Mouse (Mus musculus): ENCODE results near the gene Ercc8.

The Ercc8 gene

GRCm38 (mm10) chr13:108158465-108159240, at the start of gene Ercc8, which contains the start of gene Ndufaf2:
Ercc8 (plus strand) TSS chr13:108158731.
Ndufaf2 (minus strand) TSS chr13:108158623.
- in situ Hi-C loops (cut with MseI, MboI) = no loop called here

GRCm38 (mm10) chr13:108110929-108111328, 47.6 kb upstream of the Ercc8 start:
- in situ Hi-C loops (cut with MseI, MboI) = no loop called here

- in situ Hi-C loops (cut with MseI, MboI) = no loop called here
These were observed 45.0 kb upstream of the Ercc8 start for GRCm38 (mm10) chr13:108113536-108113935.

- in situ Hi-C loops (cut with MseI, MboI) = no loop called here
These were observed 44.3 kb upstream of the Ercc8 start for GRCm38 (mm10) chr13:108114257-108114656.

- in situ Hi-C loops (cut with MseI, MboI) = no loop called here
These were observed 40.9 kb upstream of the Ercc8 start for GRCm38 (mm10) chr13:108117654-108118053.

GRCm38 (mm10) chr13:108118188-108118587, 40.3 kb upstream of the Ercc8 start:
- in situ Hi-C loops (cut with MseI, MboI) = no loop called here

- in situ Hi-C loops (cut with MseI, MboI) = no loop called here
These were observed 38.9 kb upstream of the Ercc8 start for GRCm38 (mm10) chr13:108119411-108120310.

- in situ Hi-C loops (cut with MseI, MboI) = no loop called here
These were observed 35.3 kb upstream of the Ercc8 start for GRCm38 (mm10) chr13:108123109-108123723.

- in situ Hi-C loops (cut with MseI, MboI) = no loop called here
These were observed 34.4 kb upstream of the Ercc8 start for GRCm38 (mm10) chr13:108124096-108124495.

- in situ Hi-C loops (cut with MseI, MboI) = no loop called here
These were observed 32.3 kb upstream of the Ercc8 start for GRCm38 (mm10) chr13:108126246-108126645.

GRCm38 (mm10) chr13:108127130-108127529, 31.4 kb upstream of the Ercc8 start:
- in situ Hi-C loops (cut with MseI, MboI) = no loop called here

GRCm38 (mm10) chr13:108127883-108128282, 30.6 kb upstream of the Ercc8 start:
- in situ Hi-C loops (cut with MseI, MboI) = no loop called here

GRCm38 (mm10) chr13:108129070-108129469, 29.5 kb upstream of the Ercc8 start:
- in situ Hi-C loops (cut with MseI, MboI) = no loop called here

- in situ Hi-C loops (cut with MseI, MboI) = no loop called here
These were observed 27.8 kb upstream of the Ercc8 start for GRCm38 (mm10) chr13:108130737-108131136.

GRCm38 (mm10) chr13:108132031-108132819, 26.3 kb upstream of the Ercc8 start:
- in situ Hi-C loops (cut with MseI, MboI) = no loop called here

- in situ Hi-C loops (cut with MseI, MboI) = no loop called here
These were observed 22.9 kb upstream of the Ercc8 start for GRCm38 (mm10) chr13:108135617-108136016.

GRCm38 (mm10) chr13:108138403-108138977, 20.0 kb upstream of the Ercc8 start:
- in situ Hi-C loops (cut with MseI, MboI) = no loop called here

GRCm38 (mm10) chr13:108144086-108144485, 14.4 kb upstream of the Ercc8 start:
- in situ Hi-C loops (cut with MseI, MboI) = no loop called here

- in situ Hi-C loops (cut with MseI, MboI) = no loop called here
These were observed 6.7 kb upstream of the Ercc8 start for GRCm38 (mm10) chr13:108151782-108152181.

GRCm38 (mm10) chr13:108152650-108153372, 5.7 kb upstream of the Ercc8 start:
- in situ Hi-C loops (cut with MseI, MboI) = no loop called here

Data from mouse trophoblast stem cell (cell line).